Mouse (Mus musculus) thymus, postnatal 0 days (tissue): Measurements from ENCODE around the gene Setd1b. TPM values are rescaled to one million over a fixed set of nuclear protein-coding genes. Genes with fewer than 3 reads are reported as not detected.
"Not testable (repeated sequence)": the region's sequence is repeated elsewhere in the genome, so short reads cannot be mapped to it uniquely, and the experiment has no call there.

ENCODE experiments used
- DNase-seq: peaks from one replicate; pipeline ENCODE4 v3.0.0-alpha.2; 2015; ENCODE audit warnings: low spot score
- polyA plus RNA-seq: library from polyadenylated mRNA; unstranded; fragments of >200 nt; fragmentation: Nextera tagmentation; extraction: Ambion mirVana; gene quantifications from 2 replicates; pipeline ENCODE4 v1.2.1, GENCODE M21; 2015

Gene Setd1b
- polyA plus RNA-seq, 1 experiment from 2014 or later = 11.3 TPM

DNA sequence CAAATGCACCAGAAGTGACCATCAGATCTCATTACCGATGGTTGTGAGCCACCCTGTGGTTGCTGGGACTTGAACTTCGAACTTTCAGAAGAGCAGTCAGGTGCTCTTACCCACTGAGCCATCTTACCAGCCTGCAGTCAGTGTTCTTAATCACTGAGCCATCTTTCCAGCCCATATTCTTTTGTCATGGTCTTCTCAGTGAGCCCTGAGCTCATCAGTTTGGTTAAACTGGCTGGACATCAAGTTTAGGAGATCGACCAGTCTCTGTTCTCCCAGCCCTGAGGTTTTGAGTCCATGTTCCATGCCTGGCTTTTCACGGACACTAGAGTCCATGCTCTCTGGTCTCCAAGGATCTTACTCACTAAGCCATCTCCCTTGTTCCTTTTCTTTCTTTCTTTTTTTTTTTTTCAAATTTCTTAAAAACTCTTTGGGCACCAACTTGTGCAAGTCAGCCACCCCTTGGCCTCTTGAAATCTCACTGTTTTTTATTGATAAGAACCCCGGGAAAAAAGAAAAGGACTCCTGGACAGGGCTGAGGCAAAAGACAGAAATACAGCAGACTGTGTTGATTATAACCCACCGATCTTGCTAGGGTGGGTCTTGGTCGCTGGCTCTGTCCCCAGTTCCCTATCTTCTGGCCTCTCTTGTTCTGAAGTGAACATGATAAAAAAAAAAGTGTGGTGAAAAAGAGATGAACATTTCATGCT, 59.0 kb downstream of the Setd1b start:
- not testable (repeated sequence) for DNase-seq

DNA sequence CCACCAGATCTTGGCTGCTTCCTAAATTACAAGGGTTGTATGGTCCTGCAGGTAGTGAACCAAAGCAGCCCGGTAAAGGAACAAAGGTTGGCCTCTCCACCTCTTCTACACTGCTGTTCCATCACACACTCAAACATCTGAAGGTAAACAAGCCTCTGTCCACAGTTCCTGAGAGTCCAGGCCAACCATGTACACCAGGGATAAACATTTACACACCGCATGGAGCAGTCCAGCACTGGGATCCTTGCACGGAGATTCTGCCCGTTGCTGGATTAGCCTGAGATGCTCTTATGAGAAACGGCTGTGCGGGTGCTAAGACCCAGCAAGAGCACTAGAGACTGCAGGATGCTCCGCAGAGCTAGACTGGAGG, 59.5 kb downstream of the Setd1b start:
- DNase-seq = no peak

DNA sequence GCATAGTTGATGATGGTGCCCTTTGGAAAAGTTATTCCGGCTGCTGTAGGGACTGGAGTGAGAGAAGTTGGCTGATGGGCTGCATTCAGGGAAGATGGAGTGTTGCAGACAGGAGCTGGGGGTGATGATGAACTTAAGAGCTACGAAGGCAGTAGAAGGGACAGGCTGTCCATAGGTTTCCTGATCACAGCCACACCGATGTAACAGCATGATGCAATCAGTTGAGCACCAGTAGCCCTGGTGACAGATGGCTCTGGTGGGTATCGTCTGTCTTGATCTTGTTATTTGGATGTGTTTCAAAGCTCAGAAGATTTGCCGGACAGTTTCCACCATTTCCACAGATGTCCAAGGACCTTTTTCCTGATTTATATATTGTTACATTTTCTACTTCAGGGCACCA, 60.0 kb downstream of the Setd1b start:
- DNase-seq = no peak

DNA sequence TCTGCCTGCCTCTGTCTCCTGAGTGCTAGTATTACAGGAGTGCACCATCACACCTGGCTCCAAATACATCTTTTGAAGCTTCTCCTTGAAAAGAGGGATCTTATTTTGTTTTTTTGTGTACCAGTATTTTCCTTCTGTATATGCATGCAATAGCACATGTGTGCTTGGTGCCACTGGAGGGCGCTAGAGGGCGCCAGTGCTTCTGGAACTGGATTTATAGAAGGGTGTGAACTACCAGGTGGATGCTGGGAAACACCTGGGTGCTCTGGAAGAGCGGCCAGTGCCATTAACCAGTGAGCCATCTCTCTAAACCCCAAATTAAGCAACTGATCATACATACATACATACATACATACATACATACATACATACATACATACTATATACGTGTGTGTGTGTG, 60.8 kb downstream of the Setd1b start:
- DNase-seq = not testable (repeated sequence)

DNA sequence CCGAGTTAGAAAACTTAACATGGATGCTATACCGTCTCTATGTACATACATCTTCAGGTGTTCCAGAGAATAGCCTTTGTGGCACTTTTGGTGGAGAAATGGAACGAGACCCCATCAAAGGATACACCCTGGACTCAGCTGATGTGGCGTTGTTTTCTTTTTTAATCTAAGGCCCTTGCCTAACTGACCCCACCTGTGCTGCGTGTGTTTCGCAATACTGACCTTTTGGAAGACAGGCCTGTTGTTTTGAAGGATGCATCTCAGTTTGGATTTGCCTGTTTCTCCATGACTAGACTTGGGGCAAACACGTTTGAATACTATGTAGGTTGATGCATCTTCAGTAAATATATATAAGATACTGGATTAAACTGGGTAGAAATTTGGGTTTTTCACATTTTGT, 61.6 kb downstream of the Setd1b start:
- not testable (repeated sequence) for DNase-seq

Other genes starting within 250 kb of the Setd1b start
- 29.6 and 31.8 TPM in 2 replicates for gene Kdm2b, start 152.4 kb upstream of the Setd1b start, polyA plus RNA-seq
- gene Orai1, start 127.1 kb upstream of the Setd1b start, polyA plus RNA-seq = 16.1 and 17.3 TPM in 2 replicates
- 0.58 and 0.60 TPM in 2 replicates for gene Morn3, start 95.2 kb upstream of the Setd1b start, polyA plus RNA-seq
- gene Tmem120b, start 73.8 kb upstream of the Setd1b start, polyA plus RNA-seq = 33.2 and 35.9 TPM in 2 replicates
- gene Rhof, start 9.5 kb upstream of the Setd1b start, polyA plus RNA-seq = 10.4 and 11.1 TPM in 2 replicates
- gene Psmd9, start 27.2 kb downstream of the Setd1b start, polyA plus RNA-seq = 77.6 and 94.1 TPM in 2 replicates
- 0.64 TPM in 1 of 2 replicates, not detected in the other for gene Hpd, start 40.5 kb downstream of the Setd1b start, polyA plus RNA-seq
- 0.36 and 0.56 TPM in 2 replicates for gene Wdr66, start 109.9 kb downstream of the Setd1b start, polyA plus RNA-seq
- 17.6 and 21.5 TPM in 2 replicates for gene Bcl7a, start 201.6 kb downstream of the Setd1b start, polyA plus RNA-seq